Mouse (Mus musculus) embryo, embryonic 9.5 days (tissue): Measurements from ENCODE around the gene Gm6205.
"Not testable (repeated sequence)": the region's sequence is repeated elsewhere in the genome, so short reads cannot be mapped to it uniquely, and the experiment has no call there.

Experiments
- DNase-seq: peaks from one replicate; pipeline ENCODE4 v3.0.0-alpha.2; 2017; ENCODE audit errors: extremely low spot score

Gm6205 gene

GRCm38 (mm10) chr5:94648082-94648481 is at the start of gene Gm6205:
Gene Gm6205 (plus strand): TSS chr5:94648382.
- not testable (repeated sequence) for DNase-seq

DNA sequence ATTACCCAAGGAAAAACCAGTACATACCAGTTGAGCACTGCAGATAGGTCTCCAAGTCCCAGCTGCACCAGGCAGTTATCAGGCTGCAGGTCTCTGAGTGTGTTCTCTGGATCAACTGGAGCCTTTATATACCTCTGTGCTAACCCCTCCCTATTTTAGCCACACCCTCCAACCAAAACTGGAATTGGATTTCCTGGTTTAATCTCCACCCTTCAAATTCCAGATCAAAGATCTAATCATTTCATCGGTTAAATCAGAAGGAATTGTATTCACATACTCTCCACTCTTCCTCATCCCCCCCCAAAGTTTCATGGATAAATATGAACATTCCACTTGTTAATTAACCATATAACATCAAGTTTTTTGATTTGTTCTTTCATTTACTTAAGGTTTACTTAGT is 31.9 kb upstream of the Gm6205 start, which contains the start of gene Gm3147:
Gm3147 (minus strand) TSS at position 101 of the 400 bp plus-strand sequence.
- DNase-seq: not testable (repeated sequence)

- DNase-seq: not testable (repeated sequence)
Observed at GRCm38 (mm10) chr5:94623679-94624078, 24.5 kb upstream of the Gm6205 start, which contains the start of gene Gm6509. Gene Gm6509 (plus strand): TSS chr5:94623979.
